ENCODE assay signal across 10 mouse cellular contexts in the genomic region with DNA sequence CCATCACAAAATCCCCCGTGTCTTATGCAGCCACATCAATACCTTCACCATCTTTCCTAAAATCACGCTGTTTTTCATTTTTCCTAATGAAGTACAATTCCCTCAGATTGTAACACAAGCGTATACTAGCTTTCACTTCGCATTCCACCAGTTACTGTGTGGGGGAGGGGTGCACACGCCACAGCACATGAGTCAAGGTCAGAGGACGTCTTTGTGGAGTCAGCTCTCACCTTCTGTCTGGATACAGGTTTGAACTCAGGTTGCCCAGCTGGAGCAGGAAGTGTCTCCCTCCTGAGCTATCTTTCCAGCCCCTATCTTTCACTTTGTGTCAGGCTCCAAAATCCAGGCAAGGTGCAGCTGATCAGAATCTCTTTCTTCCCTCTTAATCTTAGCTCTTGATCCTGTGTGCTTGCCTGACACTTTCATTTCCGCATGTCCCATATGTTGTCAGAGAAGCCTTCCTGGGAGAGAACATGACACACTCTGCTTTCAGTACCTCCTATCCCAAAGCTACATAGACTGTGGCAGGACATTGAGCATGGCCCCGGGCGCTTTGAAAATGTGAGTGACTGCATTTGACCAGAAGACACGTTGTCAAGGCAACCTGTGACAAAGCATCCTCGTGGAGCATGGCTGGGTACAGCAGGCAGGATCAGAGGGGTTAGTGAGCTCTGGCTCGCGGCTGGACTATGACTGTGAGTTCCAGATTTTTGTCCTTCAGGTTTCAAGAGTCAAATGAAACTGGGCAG. TPM values are rescaled to one million over a fixed set of nuclear protein-coding genes. Genes with fewer than 3 reads are reported as not detected.
DNase-seq lines count a peak whose midpoint lies in the region; ATAC-seq lines count a peak whose summit lies in the region.
"Had no signal": no experiment of that assay in that cellular context is flagged by ENCODE, and none has a peak within 500 bp of the region (broad histone marks: within the 10 kb centered on the region; RNA-seq: fewer than 3 reads in every experiment).

No protein-coding gene starts in this region.

- no peak overlapping the region for H3K27ac ChIP-seq in neural tube, embryonic 12.5 days
- no peak overlapping the region for H3K27ac ChIP-seq in neural tube, embryonic 15.5 days (replicated peaks)
- H3K27ac ChIP-seq: lung, embryonic 15.5 days had no signal

- no peak overlapping the region for H3K9ac ChIP-seq in neural tube, embryonic 12.5 days
- no peak overlapping the region for H3K9ac ChIP-seq in neural tube, embryonic 15.5 days (replicated peaks)
- H3K9ac ChIP-seq: lung, embryonic 15.5 days had no signal

- H3K4me2 ChIP-seq in neural tube, embryonic 12.5 days (replicated peaks), result 0 out of 2 replicates have a peak overlapping the region, but pooled peaks have one; percentile 5
- H3K4me2 ChIP-seq in neural tube, embryonic 15.5 days, result no peak overlapping the region
- H3K4me2 ChIP-seq: lung, embryonic 15.5 days had no signal

- DNase-seq in adrenal gland, adult (ENCODE audit: inconsistent age in 2 of 2, low spot score in 1 of 2), result peak; percentile 22 to 50
- DNase-seq in adrenal gland, adult 18-20 months (ENCODE audit: low spot score in 2 of 2), result no peak
- no peak for DNase-seq in gastrocnemius, postnatal 25 days
- DNase-seq in heart, postnatal 4 days, result no peak
- no peak for DNase-seq in cerebellum, adult 18-20 months
- DNase-seq: kidney, adult 8-10 months had no signal

- WGBS in neural tube, embryonic 12.5 days, result 51% methylated on average over 13 of the region's 13 CpGs
- WGBS in neural tube, embryonic 15.5 days, result 38% methylated on average over 13 of the region's 13 CpGs

- peaks cover 20% of the 10 kb centered on the region for H3K4me1 ChIP-seq in neural tube, embryonic 12.5 days
- H3K4me1 ChIP-seq in neural tube, embryonic 15.5 days, result peaks cover 18% of the 10 kb centered on the region

- ATAC-seq in neural tube, embryonic 12.5 days (ENCODE audit: low FRiP score, low read depth), result peak; percentile 71
- ATAC-seq in neural tube, embryonic 15.5 days (ENCODE audit: low FRiP score), result no peak
- 0 out of 2 replicates have a peak, but pooled peaks have one; percentile 15 for ATAC-seq in megakaryocyte progenitor cell, adult 5-6 weeks (replicated peaks; ENCODE audit: poor library complexity)

- H3K36me3 ChIP-seq in neural tube, embryonic 12.5 days, result no peaks in the 10 kb centered on the region
- H3K36me3 ChIP-seq in neural tube, embryonic 15.5 days, result no peaks in the 10 kb centered on the region
- H3K36me3 ChIP-seq: lung, embryonic 15.5 days had no signal

- H3K4me3 ChIP-seq in neural tube, embryonic 12.5 days, result no peak overlapping the region
- H3K4me3 ChIP-seq in neural tube, embryonic 15.5 days (replicated peaks), result no peak overlapping the region
- H3K4me3 ChIP-seq: lung, embryonic 15.5 days had no signal

- peaks cover 7% of the 10 kb centered on the region for H3K9me3 ChIP-seq in neural tube, embryonic 12.5 days
- peaks cover 5% of the 10 kb centered on the region; the same call in 1 of the 2 replicates for H3K9me3 ChIP-seq in neural tube, embryonic 15.5 days (replicated peaks)

- H3K27me3 ChIP-seq in neural tube, embryonic 12.5 days (replicated peaks), result peaks cover 25% of the 10 kb centered on the region
- H3K27me3 ChIP-seq in neural tube, embryonic 15.5 days (replicated peaks), result peaks cover 12% of the 10 kb centered on the region; the same call in 1 of the 2 replicates

RNA-seq across cellular contexts. Expression of gene Spry1, which starts 33.9 kb away (rescaled TPM):
- 10 to 100 TPM; 20.4 to 24.4 TPM for total RNA-seq in adrenal gland, adult 18-20 months (2021)
- 5.0 and 6.9 TPM in 2 replicates for polyA plus RNA-seq in neural tube, embryonic 12.5 days (2016; fragmentation: Nextera tagmentation; extraction: Ambion mirVana)
- polyA plus RNA-seq in neural tube, embryonic 15.5 days (2015; fragmentation: Nextera tagmentation; extraction: Ambion mirVana), result 5.9 and 6.3 TPM in 2 replicates
- total RNA-seq in megakaryocyte progenitor cell, adult 5-6 weeks (2015), result 4.0 TPM in 2 replicates
- total RNA-seq in megakaryocyte progenitor cell, adult 5-6 weeks (2017), result 1.3 and 2.7 TPM in 2 replicates
- total RNA-seq in gastrocnemius, postnatal 25 days (2021), result 10 to 100 TPM; 18.8 to 21.5 TPM
- 10 to 100 TPM; 39.2 to 40.0 TPM for total RNA-seq in heart, postnatal 4 days (2021)

RNA-seq across cellular contexts. Expression of gene Gm5148, which starts 50.6 kb away (rescaled TPM):
- total RNA-seq in adrenal gland, adult 18-20 months (2021), result 1 to 10 TPM in 1 of 2 experiments, under 1 TPM in 1; 0.30 to 1.7 TPM
- polyA plus RNA-seq in neural tube, embryonic 12.5 days (2016; fragmentation: Nextera tagmentation; extraction: Ambion mirVana), result 2.7 and 3.1 TPM in 2 replicates
- 9.2 and 15.2 TPM in 2 replicates for polyA plus RNA-seq in neural tube, embryonic 15.5 days (2015; fragmentation: Nextera tagmentation; extraction: Ambion mirVana)
- total RNA-seq in megakaryocyte progenitor cell, adult 5-6 weeks (2015), result 0.39 and 0.52 TPM in 2 replicates
- 20.9 and 25.2 TPM in 2 replicates for total RNA-seq in megakaryocyte progenitor cell, adult 5-6 weeks (2017)
- total RNA-seq in gastrocnemius, postnatal 25 days (2021), result under 1 TPM in 1 of 2 experiments, not detected in 1; 0.18 TPM
- total RNA-seq in heart, postnatal 4 days (2021), result under 1 TPM; 0.25 to 0.43 TPM

Comparison
In these comparisons a context has a peak if more than half of its experiments do, and no peak if none do; other contexts are left out.
1. DNase-seq: peak in adrenal gland, adult (2 of 2); none in adrenal gland, adult 18-20 months (0 of 2), gastrocnemius, postnatal 25 days (single experiment), heart, postnatal 4 days (single experiment) and cerebellum, adult 18-20 months (0 of 2).